Mouse (Mus musculus) C2C12 (cell line): ENCODE results near the gene Acsl4.

Experiments
- CEBPB ChIP-seq: IDR thresholded peaks from one replicate; pipeline ENCODE4 v1.6.1; 2011; ENCODE audit warnings: low read depth, mild to moderate bottlenecking, control low read depth, moderate library complexity
- CTCF ChIP-seq: IDR thresholded peaks from one replicate; pipeline ENCODE4 v1.5.1; 2011; ENCODE audit not compliant: control insufficient read depth, insufficient read depth, insufficient read length
- FOSL1 ChIP-seq: IDR thresholded peaks from one replicate; pipeline ENCODE4 v1.8.0; 2011; ENCODE audit warnings: mild to moderate bottlenecking, low read length; ENCODE audit not compliant: poor library complexity, insufficient read depth, severe bottlenecking
- MAX ChIP-seq: IDR thresholded peaks from one replicate; pipeline ENCODE4 v1.6.1; 2011; ENCODE audit warnings: mild to moderate bottlenecking, control low read depth
- MYOD1 ChIP-seq: IDR thresholded peaks from one replicate; pipeline ENCODE4 v1.6.1; 2011; ENCODE audit warnings: low read depth; ENCODE audit not compliant: control insufficient read depth, insufficient read length
- USF1 ChIP-seq: IDR thresholded peaks from one replicate; pipeline ENCODE4 v1.6.1; 2011; ENCODE audit warnings: low read depth, mild to moderate bottlenecking, control low read depth, moderate library complexity

- TF ChIP-seq CTCF (no peak), MAX (no peak), MYOD1 (no peak), USF1 (no peak), FOSL1 (no peak), CEBPB (no peak)
Measured at GRCm38 (mm10) chrX:142426628-142427027, 36.3 kb upstream of the Acsl4 start.
